Mouse (Mus musculus): ENCODE results near the gene Nr3c2.

DNA sequence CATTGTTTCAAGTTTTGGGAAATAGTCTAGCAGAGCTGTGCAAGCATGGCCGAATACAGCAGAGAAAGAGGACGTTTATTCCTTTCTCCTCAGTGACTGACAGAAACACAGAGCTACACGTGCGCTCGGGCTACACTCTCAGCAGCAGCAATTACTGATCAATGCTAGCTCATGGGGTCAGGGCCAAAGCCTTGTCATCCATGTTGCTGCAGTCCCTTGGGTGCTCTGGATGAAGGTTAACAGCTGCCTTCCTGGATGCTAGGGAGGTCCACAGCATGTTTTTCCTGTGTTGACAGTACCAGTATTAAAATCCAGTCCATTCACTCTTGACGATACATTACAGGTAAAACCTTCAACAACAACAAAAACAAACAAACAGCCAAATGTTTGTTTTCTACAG, 113.4 kb downstream of the Nr3c2 start:
- no peak for TF ChIP-seq CTCF (IDR thresholded peaks at IDR 0.05; ENCODE audit: low read depth, low read length)
- no peak for TF ChIP-seq POLR2A (IDR thresholded peaks at IDR 0.05; ENCODE audit: insufficient read depth, low read length)
